24 mouse cellular contexts compared by ENCODE assay signal in genomic region chr9:66632441-66632840, GRCm38 (mm10). TPM values are rescaled to one million over a fixed set of nuclear protein-coding genes. Genes with fewer than 3 reads are reported as not detected.
DNase-seq lines count a peak whose midpoint lies in the region; ATAC-seq and TF ChIP-seq lines count a peak whose summit lies in the region.
"Had no signal": no experiment of that assay in that cellular context is flagged by ENCODE, and none has a peak within 500 bp of the region (broad histone marks: within the 10 kb centered on the region; RNA-seq: fewer than 3 reads in every experiment).

No protein-coding gene starts in this region.

- TF ChIP-seq CTCF in liver, adult 2 months (IDR thresholded peaks at IDR 0.05; ENCODE audit: low read depth, low read length) = no peak
- TF ChIP-seq CTCF in ES-Bruce4 (IDR thresholded peaks at IDR 0.05; ENCODE audit: low read depth, low read length) = no peak
- TF ChIP-seq CTCF in cerebellum, adult 2 months (IDR thresholded peaks at IDR 0.05; ENCODE audit: borderline replicate concordance, insufficient read depth, low read depth, low read length) = no peak

- no peak overlapping the region for H3K4me2 ChIP-seq in liver, embryonic 12.5 days
- H3K4me2 ChIP-seq: embryonic facial prominence, embryonic 15.5 days; heart, embryonic 13.5 days; hindbrain, embryonic 14.5 days; limb, embryonic 15.5 days; neural tube, embryonic 15.5 days had no signal

- TF ChIP-seq POLR2A in liver, adult 2 months (IDR thresholded peaks at IDR 0.05; ENCODE audit: extremely low read depth, insufficient read depth, low read length) = no peak
- TF ChIP-seq POLR2A in ES-Bruce4 (IDR thresholded peaks at IDR 0.05; ENCODE audit: insufficient read depth, low read length) = no peak
- TF ChIP-seq POLR2A in cerebellum, adult 2 months (IDR thresholded peaks at IDR 0.05; ENCODE audit: borderline replicate concordance, insufficient read depth, low read length) = no peak

- H3K9ac ChIP-seq in liver, adult 2 months (ENCODE audit: low read depth, low read length) = no peak overlapping the region
- no peak overlapping the region for H3K9ac ChIP-seq in liver, embryonic 12.5 days
- H3K9ac ChIP-seq in ES-Bruce4 (ENCODE audit: low read depth, poor library complexity, severe bottlenecking) = no peak overlapping the region
- H3K9ac ChIP-seq: embryonic facial prominence, embryonic 15.5 days; heart, embryonic 13.5 days; hindbrain, embryonic 14.5 days; limb, embryonic 15.5 days; neural tube, embryonic 15.5 days had no signal

- H3K36me3 ChIP-seq in liver, adult 2 months (ENCODE audit: control insufficient read depth, insufficient read depth, low read length) = no peaks in the 10 kb centered on the region
- no peaks in the 10 kb centered on the region for H3K36me3 ChIP-seq in liver, embryonic 12.5 days
- H3K36me3 ChIP-seq in ES-Bruce4 (ENCODE audit: control insufficient read depth, insufficient read depth, low read length, poor library complexity, severe bottlenecking) = no peaks in the 10 kb centered on the region
- H3K36me3 ChIP-seq: embryonic facial prominence, embryonic 15.5 days; heart, embryonic 13.5 days; limb, embryonic 15.5 days; neural tube, embryonic 15.5 days had no signal

- H3K9me3 ChIP-seq in liver, embryonic 12.5 days (replicated peaks) = no peaks in the 10 kb centered on the region
- H3K9me3 ChIP-seq in ES-Bruce4 (replicated peaks; ENCODE audit: control insufficient read depth, insufficient read depth, low read length, poor library complexity, severe bottlenecking) = no peaks in the 10 kb centered on the region
- H3K9me3 ChIP-seq: embryonic facial prominence, embryonic 15.5 days; heart, embryonic 13.5 days; limb, embryonic 15.5 days; neural tube, embryonic 15.5 days had no signal

- no peaks in the 10 kb centered on the region for H3K27me3 ChIP-seq in liver, adult 2 months (ENCODE audit: control insufficient read depth, insufficient read depth, low read length)
- no peaks in the 10 kb centered on the region for H3K27me3 ChIP-seq in liver, embryonic 12.5 days (replicated peaks)
- no peaks in the 10 kb centered on the region for H3K27me3 ChIP-seq in ES-Bruce4 (ENCODE audit: control insufficient read depth, insufficient read depth, low read length, poor library complexity, severe bottlenecking)
- H3K27me3 ChIP-seq in cerebellum, adult 2 months (ENCODE audit: control insufficient read depth, insufficient read depth, low read length) = no peaks in the 10 kb centered on the region
- H3K27me3 ChIP-seq: embryonic facial prominence, embryonic 15.5 days; heart, embryonic 13.5 days; limb, embryonic 15.5 days; neural tube, embryonic 15.5 days had no signal

- no peaks in the 10 kb centered on the region for H3K79me2 ChIP-seq in liver, adult 2 months (ENCODE audit: control insufficient read depth, insufficient read depth, low read length)

- 0 out of 2 replicates have a peak overlapping the region, but pooled peaks have one; percentile 5 for H3K27ac ChIP-seq in liver, adult 2 months (replicated peaks; ENCODE audit: insufficient read depth, low read depth, low read length)
- no peak overlapping the region for H3K27ac ChIP-seq in liver, embryonic 12.5 days
- no peak overlapping the region for H3K27ac ChIP-seq in ES-Bruce4 (ENCODE audit: insufficient read depth, low read length)
- no peak overlapping the region for H3K27ac ChIP-seq in cerebellum, adult 2 months (ENCODE audit: insufficient read depth, low read length)
- H3K27ac ChIP-seq: embryonic facial prominence, embryonic 15.5 days; heart, embryonic 13.5 days; hindbrain, embryonic 14.5 days; limb, embryonic 15.5 days; neural tube, embryonic 15.5 days had no signal

- H3K4me1 ChIP-seq in liver, adult 2 months (ENCODE audit: control insufficient read depth, insufficient read depth, low read length) = peaks cover 14% of the 10 kb centered on the region
- H3K4me1 ChIP-seq in liver, embryonic 12.5 days = peaks cover 13% of the 10 kb centered on the region
- peaks cover 1% of the 10 kb centered on the region for H3K4me1 ChIP-seq in ES-Bruce4 (ENCODE audit: control insufficient read depth, insufficient read depth, low read length)
- H3K4me1 ChIP-seq in cerebellum, adult 2 months (ENCODE audit: control insufficient read depth, insufficient read depth, low read length) = no peaks in the 10 kb centered on the region
- H3K4me1 ChIP-seq: limb, embryonic 15.5 days; neural tube, embryonic 15.5 days had no signal

- no peak for DNase-seq in liver, adult 2 months (ENCODE audit: extremely low read depth, low read depth, low spot score)
- peak; percentile 51 for DNase-seq in induced T-regulatory cell, adult 2 months (ENCODE audit: low read depth)
- DNase-seq in thymus, postnatal 25 days = peak; percentile 57
- DNase-seq in Muller cell, postnatal 12 days (ENCODE audit: inconsistent ontology term) = no peak
- DNase-seq in kidney, postnatal 25 days = no peak
- no peak for DNase-seq in cerebellum, adult 2 months
- DNase-seq: adrenal gland, postnatal 14 days; cerebellum, adult 8-10 months; gastrocnemius, postnatal 25 days; heart, adult 18-20 months; kidney, adult 9 months; kidney, postnatal 36 days; left cerebral cortex, postnatal 4 days; lung, postnatal 4 days; right cerebral cortex, adult 18-20 months; right cerebral cortex, postnatal 4 days had no signal

- ATAC-seq in liver, embryonic 12.5 days = no peak
- ATAC-seq: forebrain, embryonic 16.5 days had no signal

- 0 out of 2 replicates have a peak, but pooled peaks have one; percentile 48 for TF ChIP-seq EP300 in ES-Bruce4 (IDR thresholded peaks at IDR 0.05; ENCODE audit: insufficient read depth, low read depth, low read length)

- whole genome bisulfite sequencing in liver, adult 2 months = 77% methylated on average over 1 of the region's 1 CpGs
- 94% methylated on average over 1 of the region's 1 CpGs for WGBS in liver, embryonic 12.5 days (ENCODE audit: insufficient replicate concordance)
- 92% methylated on average over 1 of the region's 1 CpGs for WGBS in cerebellum, adult 2 months

- no peak overlapping the region for H3K4me3 ChIP-seq in liver, adult 2 months (ENCODE audit: insufficient read depth, low read depth, low read length)
- H3K4me3 ChIP-seq in liver, embryonic 12.5 days = no peak overlapping the region
- H3K4me3 ChIP-seq in ES-Bruce4 (ENCODE audit: low read depth, low read length) = no peak overlapping the region
- H3K4me3 ChIP-seq in cerebellum, adult 2 months (replicated peaks; ENCODE audit: insufficient read depth, low read depth, low read length) = no peak overlapping the region
- H3K4me3 ChIP-seq: embryonic facial prominence, embryonic 15.5 days; heart, embryonic 13.5 days; limb, embryonic 15.5 days; neural tube, embryonic 15.5 days had no signal

RNA-seq across cellular contexts. Expression of gene Usp3, which starts 39.5 kb away (rescaled TPM):
- 37.7 and 41.5 TPM in 2 replicates for total RNA-seq in liver, adult 2 months (2014; rRNA removed)
- 9.8 and 11.2 TPM in 2 replicates for polyA plus RNA-seq in liver, adult 2 months (2012; rRNA removed)
- polyA plus RNA-seq in liver, embryonic 12.5 days (2016; fragmentation: Nextera tagmentation; extraction: Ambion mirVana) = 20.3 and 21.3 TPM in 2 replicates
- polyA plus RNA-seq in ES-Bruce4 (2011; ENCODE audit: insufficient read depth, insufficient read length, low read depth, missing spikeins) = 51.5 and 60.2 TPM in 2 replicates
- 89.3 and 97.0 TPM in 2 replicates for polyA plus RNA-seq in cerebellum, adult 2 months (2012; rRNA removed)

Comparison
In these comparisons a context has a peak if more than half of its experiments do, and no peak if none do; other contexts are left out.
1. DNase-seq: peak in induced T-regulatory cell, adult 2 months (single experiment) and thymus, postnatal 25 days (single experiment); none in liver, adult 2 months (single experiment), Muller cell, postnatal 12 days (single experiment), kidney, postnatal 25 days (0 of 2) and cerebellum, adult 2 months (0 of 2).